Comparison of ENCODE assay signal across 21 mouse cellular contexts in genomic region chr9:63877864-63878263, GRCm38 (mm10).
A peak's percentile ranks its signal among the peaks of the same experiment; 100 is the strongest.
DNase-seq lines count a peak whose midpoint lies in the region; ATAC-seq lines count a peak whose summit lies in the region.
"Had no signal": no experiment of that assay in that cellular context is flagged by ENCODE, and none has a peak within 500 bp of the region (broad histone marks: within the 10 kb centered on the region; RNA-seq: fewer than 3 reads in every experiment).

No protein-coding gene starts in this region.

- no peak overlapping the region for H3K4me2 ChIP-seq in midbrain, embryonic 11.5 days
- no peak overlapping the region for H3K4me2 ChIP-seq in midbrain, embryonic 13.5 days (replicated peaks)
- H3K4me2 ChIP-seq in heart, embryonic 15.5 days = no peak overlapping the region
- H3K4me2 ChIP-seq: embryonic facial prominence, embryonic 13.5 days; liver, embryonic 13.5 days; lung, embryonic 15.5 days had no signal

- no peaks in the 10 kb centered on the region for H3K36me3 ChIP-seq in midbrain, embryonic 11.5 days (ENCODE audit: control insufficient read depth, insufficient read depth, low read length)
- no peaks in the 10 kb centered on the region for H3K36me3 ChIP-seq in midbrain, embryonic 13.5 days
- no peaks in the 10 kb centered on the region for H3K36me3 ChIP-seq in heart, embryonic 15.5 days
- H3K36me3 ChIP-seq: embryonic facial prominence, embryonic 13.5 days; G1E; limb, embryonic 13.5 days; liver, embryonic 13.5 days; lung, embryonic 15.5 days had no signal

- H3K4me3 ChIP-seq in midbrain, embryonic 11.5 days (ENCODE audit: low read depth, low read length) = no peak overlapping the region
- no peak overlapping the region for H3K4me3 ChIP-seq in midbrain, embryonic 13.5 days (replicated peaks)
- no peak overlapping the region for H3K4me3 ChIP-seq in heart, embryonic 15.5 days
- H3K4me3 ChIP-seq: embryonic facial prominence, embryonic 13.5 days; limb, embryonic 13.5 days; liver, embryonic 13.5 days; lung, embryonic 15.5 days had no signal

- H3K27me3 ChIP-seq in midbrain, embryonic 11.5 days (ENCODE audit: control insufficient read depth, insufficient read depth, low read length) = no peaks in the 10 kb centered on the region
- H3K27me3 ChIP-seq in midbrain, embryonic 13.5 days = 0 out of 2 replicates have a peak, but pooled peaks cover 2% of the 10 kb centered on the region
- no peaks in the 10 kb centered on the region for H3K27me3 ChIP-seq in heart, embryonic 15.5 days
- H3K27me3 ChIP-seq: embryonic facial prominence, embryonic 13.5 days; lung, embryonic 15.5 days had no signal

- ATAC-seq in midbrain, embryonic 11.5 days (ENCODE audit: low FRiP score) = no peak
- ATAC-seq in midbrain, embryonic 13.5 days = no peak
- ATAC-seq in heart, embryonic 15.5 days (replicated peaks; ENCODE audit: insufficient number of reproducible peaks, insufficient read depth, low FRiP score, low read depth) = peak; percentile 85
- ATAC-seq: forebrain, postnatal 0 days; midbrain, embryonic 16.5 days had no signal

- peaks cover 23% of the 10 kb centered on the region for H3K4me1 ChIP-seq in midbrain, embryonic 11.5 days (ENCODE audit: control insufficient read depth, insufficient read depth, low read length)
- peaks cover 33% of the 10 kb centered on the region for H3K4me1 ChIP-seq in midbrain, embryonic 13.5 days (replicated peaks)
- H3K4me1 ChIP-seq in heart, embryonic 15.5 days (replicated peaks) = peaks cover 28% of the 10 kb centered on the region

- peak; percentile 81 for DNase-seq in midbrain, embryonic 11.5 days (ENCODE audit: low spot score, missing footprints)
- DNase-seq in heart, adult 9 months (ENCODE audit: low spot score in 2 of 2) = peak; percentile 57 to 62
- DNase-seq in right cerebral cortex, postnatal 10 days (ENCODE audit: low spot score in 2 of 2) = no peak
- DNase-seq in embryo, embryonic 10.5 days (ENCODE audit: low spot score) = no peak
- no peak for DNase-seq in frontal cortex, postnatal 36 days (ENCODE audit: low spot score in 2 of 2)
- DNase-seq: adrenal gland, postnatal 14 days; forebrain, postnatal 0 days; kidney, adult 11 months; kidney, postnatal 10 days; layer of hippocampus, postnatal 36 days; liver, embryonic 13.5 days; right cerebral cortex, postnatal 4 days; thymus, postnatal 25 days had no signal

- 81% methylated on average over 7 of the region's 7 CpGs for WGBS in midbrain, embryonic 11.5 days
- WGBS in midbrain, embryonic 13.5 days = 68% methylated on average over 7 of the region's 7 CpGs
- 43% methylated on average over 7 of the region's 7 CpGs for WGBS in heart, embryonic 15.5 days

- H3K27ac ChIP-seq in midbrain, embryonic 11.5 days (ENCODE audit: low read depth, low read length) = no peak overlapping the region
- no peak overlapping the region for H3K27ac ChIP-seq in midbrain, embryonic 13.5 days
- H3K27ac ChIP-seq in heart, embryonic 15.5 days = peak overlapping the region; percentile 83
- H3K27ac ChIP-seq: embryonic facial prominence, embryonic 13.5 days; limb, embryonic 13.5 days; liver, embryonic 13.5 days; lung, embryonic 15.5 days; macrophage had no signal

- H3K9me3 ChIP-seq in midbrain, embryonic 11.5 days (ENCODE audit: control insufficient read depth, low read length) = no peaks in the 10 kb centered on the region
- H3K9me3 ChIP-seq in midbrain, embryonic 13.5 days = no peaks in the 10 kb centered on the region
- H3K9me3 ChIP-seq in heart, embryonic 15.5 days (replicated peaks) = no peaks in the 10 kb centered on the region
- H3K9me3 ChIP-seq: embryonic facial prominence, embryonic 13.5 days; G1E; limb, embryonic 13.5 days; liver, embryonic 13.5 days; lung, embryonic 15.5 days had no signal

- no peak overlapping the region for H3K9ac ChIP-seq in midbrain, embryonic 11.5 days (ENCODE audit: low read length)
- H3K9ac ChIP-seq in midbrain, embryonic 13.5 days (replicated peaks) = no peak overlapping the region
- no peak overlapping the region for H3K9ac ChIP-seq in heart, embryonic 15.5 days
- H3K9ac ChIP-seq: embryonic facial prominence, embryonic 13.5 days; forebrain, postnatal 0 days; limb, embryonic 13.5 days; liver, embryonic 13.5 days; lung, embryonic 15.5 days had no signal

Comparison
In these comparisons a context has a peak if more than half of its experiments do, and no peak if none do; other contexts are left out.
1. DNase-seq: peak in midbrain, embryonic 11.5 days (single experiment) and heart, adult 9 months (2 of 2); none in right cerebral cortex, postnatal 10 days (0 of 2), embryo, embryonic 10.5 days (single experiment) and frontal cortex, postnatal 36 days (0 of 2).